Mouse (Mus musculus): ENCODE measurements around the gene Grap2. TPM values are rescaled to one million over a fixed set of nuclear protein-coding genes. Genes with fewer than 3 reads are reported as not detected.

Gene Grap2
- total RNA-seq, 2 experiments from 2014 or later: 1.0 to 3.4 TPM

DNA sequence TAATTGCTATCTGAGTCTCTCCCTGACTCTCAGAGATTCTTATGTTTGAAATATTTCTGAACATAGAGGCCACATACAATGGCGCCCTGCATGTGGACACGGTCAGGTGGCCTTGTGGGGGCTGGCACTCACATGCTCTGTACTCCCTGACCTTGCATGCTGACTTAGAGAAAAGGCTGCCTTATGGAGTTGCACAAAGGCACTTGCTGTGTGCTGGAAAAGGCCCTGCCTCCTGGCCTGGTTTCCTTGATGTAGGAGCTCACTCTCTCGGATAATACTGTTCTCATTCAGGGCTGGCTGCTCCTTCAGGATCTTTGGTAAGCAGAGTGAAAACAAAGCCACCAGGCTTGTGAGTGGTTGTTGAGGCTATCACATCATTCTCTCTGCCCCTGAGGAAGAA lies 111.6 kb downstream of the Grap2 start:
- DNase-seq: no peak

DNA sequence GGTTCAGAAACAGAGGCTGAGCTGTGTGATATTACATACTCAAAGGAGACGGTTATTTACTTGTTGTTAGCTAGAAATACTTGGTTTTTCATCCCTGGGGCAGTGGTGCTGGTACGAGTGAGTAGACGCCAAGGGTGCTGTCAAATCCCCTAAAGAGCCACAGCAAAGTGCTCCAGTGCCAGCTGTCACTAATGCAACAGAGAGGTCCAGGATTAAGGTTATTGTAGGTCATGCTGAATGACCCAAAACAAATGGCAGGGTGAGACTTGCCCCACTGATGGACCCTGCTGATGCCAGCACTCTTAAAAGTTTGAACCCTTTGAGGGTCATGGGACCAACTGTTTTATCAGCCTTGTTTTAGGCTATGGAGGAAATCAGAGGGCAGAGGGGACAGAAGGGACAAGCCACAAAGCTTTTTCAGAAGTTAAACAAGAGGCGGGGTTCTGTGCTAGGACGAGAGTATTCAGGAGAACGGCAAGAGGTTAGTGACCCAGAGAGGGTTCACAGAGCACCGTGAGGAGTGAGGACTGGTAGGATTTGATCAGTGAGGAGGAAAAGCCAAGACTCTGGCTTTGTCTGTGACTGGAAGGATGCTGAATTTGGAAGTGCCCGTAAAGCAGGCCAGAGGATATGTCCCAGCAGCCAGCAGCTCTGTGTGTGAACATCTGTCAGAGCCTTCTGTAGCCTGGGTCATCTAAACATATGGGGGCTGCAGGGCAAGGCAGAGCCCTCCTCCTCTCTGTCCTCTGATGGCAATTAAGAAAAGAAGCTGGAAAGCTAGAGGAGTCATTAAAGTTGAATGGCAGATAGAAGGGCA lies 112.6 kb downstream of the Grap2 start:
- DNase-seq: no peak

DNA sequence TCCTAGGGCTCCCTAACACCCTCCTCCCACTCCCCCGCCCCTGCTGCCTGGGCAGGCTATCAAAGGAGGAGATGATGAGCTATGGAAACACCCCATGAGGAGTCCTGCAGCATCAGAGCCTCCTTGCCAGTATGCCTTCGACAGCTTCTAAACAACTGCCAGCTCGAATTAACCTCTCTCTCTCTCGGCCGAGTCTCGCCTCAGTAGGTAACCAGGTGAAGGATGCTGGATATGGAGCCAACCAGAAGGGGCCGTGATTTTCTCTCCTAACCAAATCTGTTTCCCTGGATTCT lies 113.2 kb downstream of the Grap2 start:
- no peak for DNase-seq

GRCm38 (mm10) chr15:80688536-80688935 lies 116.1 kb downstream of the Grap2 start:
- DNase-seq: no peak

- no peak for DNase-seq
Measured at GRCm38 (mm10) chr15:80693492-80693891, 121.1 kb downstream of the Grap2 start.

GRCm38 (mm10) chr15:80694125-80694910 lies 121.9 kb downstream of the Grap2 start:
- DNase-seq: peak; percentile 38 to 79

DNA sequence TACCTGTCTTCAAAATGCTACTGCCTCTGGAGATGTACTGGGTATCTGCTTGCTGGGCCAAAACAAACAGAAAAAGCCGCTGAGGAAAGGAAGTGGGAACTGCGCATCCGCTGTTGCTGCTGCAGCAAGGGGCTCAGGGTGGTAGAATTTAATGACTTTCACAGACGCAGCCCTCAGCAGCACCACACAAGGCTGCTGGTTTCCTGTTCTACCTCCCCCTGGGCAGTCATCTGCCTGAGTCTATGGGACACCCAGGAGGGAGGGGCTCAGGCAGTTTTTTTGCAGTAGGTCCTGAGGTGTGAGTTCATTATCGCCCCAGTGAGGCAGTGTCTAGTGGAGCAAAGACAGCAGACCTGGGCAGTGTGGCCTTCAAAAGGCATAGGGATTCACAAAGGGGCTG lies 125.2 kb downstream of the Grap2 start:
- no peak for DNase-seq

GRCm38 (mm10) chr15:80701481-80702257 lies 129.3 kb downstream of the Grap2 start:
- no peak for DNase-seq

Small RNA genes lying within 50 kb of the gene (microRNA-seq; reads per million reads assigned to microRNA genes)
- gene Mir6957: 0 to 0.76 reads per million in 2 experiments

Other genes with a start within 250 kb of the Grap2 start
- gene Enthd1, start 7.4 kb upstream of the Grap2 start, total RNA-seq (2021): not detected
- gene Fam83f, start 99.3 kb downstream of the Grap2 start, total RNA-seq (2021): under 1 TPM in 1 of 2 experiments, not detected in 1; 0.18 TPM
- gene Tnrc6b, start 138.7 kb downstream of the Grap2 start, total RNA-seq (2021): 10 to 100 TPM; 42.3 to 48.8 TPM

Data from heart, adult 18-20 months (tissue).